Comparison of ENCODE assay signal across 23 mouse cellular contexts in the genomic region with DNA sequence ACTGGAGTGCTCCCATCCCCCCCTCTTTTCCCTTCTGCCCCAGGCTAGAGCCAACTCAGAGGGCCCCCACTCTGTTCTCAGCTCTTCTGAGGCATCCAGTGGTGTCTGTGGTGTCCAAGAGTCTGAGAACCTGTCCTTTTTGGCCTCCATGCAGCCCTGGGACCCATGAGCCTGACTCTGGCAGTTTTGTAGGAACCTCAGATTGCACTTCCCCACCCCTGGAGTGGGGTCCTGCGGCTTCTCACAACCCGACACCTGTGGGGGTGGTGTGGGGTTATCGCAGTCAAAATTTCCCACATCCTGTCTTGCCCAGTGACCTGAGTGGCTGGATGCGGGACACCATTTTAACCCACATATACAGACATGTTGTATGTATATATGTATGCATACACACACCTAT. TPM values are rescaled to one million over a fixed set of nuclear protein-coding genes. Genes with fewer than 3 reads are reported as not detected.
DNase-seq lines count a peak whose midpoint lies in the region; ATAC-seq and TF ChIP-seq lines count a peak whose summit lies in the region.
"Had no signal": no experiment of that assay in that cellular context is flagged by ENCODE, and none has a peak within 500 bp of the region (broad histone marks: within the 10 kb centered on the region; RNA-seq: fewer than 3 reads in every experiment).

No protein-coding gene starts in this region.

- TF ChIP-seq EP300 in stomach, postnatal 0 days (optimal IDR thresholded peaks at IDR 0.05): no peak

- H3K36me3 ChIP-seq in midbrain, embryonic 10.5 days: no peaks in the 10 kb centered on the region
- no peaks in the 10 kb centered on the region for H3K36me3 ChIP-seq in midbrain, embryonic 11.5 days (ENCODE audit: control insufficient read depth, insufficient read depth, low read length)
- no peaks in the 10 kb centered on the region for H3K36me3 ChIP-seq in stomach, postnatal 0 days (ENCODE audit: control insufficient read depth, insufficient read depth, low read length)
- no peaks in the 10 kb centered on the region for H3K36me3 ChIP-seq in liver, embryonic 12.5 days
- H3K36me3 ChIP-seq: embryonic facial prominence, embryonic 13.5 days; forebrain, embryonic 12.5 days; heart, embryonic 13.5 days; hindbrain, embryonic 12.5 days had no signal

- no peak for TF ChIP-seq CTCF in stomach, postnatal 0 days (IDR thresholded peaks at IDR 0.05; ENCODE audit: low read depth)

- H3K4me3 ChIP-seq in midbrain, embryonic 10.5 days: no peak overlapping the region
- H3K4me3 ChIP-seq in midbrain, embryonic 11.5 days (ENCODE audit: low read depth, low read length): no peak overlapping the region
- H3K4me3 ChIP-seq in stomach, postnatal 0 days (ENCODE audit: low read depth, low read length): no peak overlapping the region
- no peak overlapping the region for H3K4me3 ChIP-seq in liver, embryonic 12.5 days
- H3K4me3 ChIP-seq: embryonic facial prominence, embryonic 13.5 days; forebrain, embryonic 12.5 days; heart, embryonic 13.5 days; hindbrain, embryonic 12.5 days had no signal

- 0 out of 2 replicates have a peak, but pooled peaks cover under 1% of the 10 kb centered on the region for H3K4me1 ChIP-seq in midbrain, embryonic 10.5 days
- H3K4me1 ChIP-seq in midbrain, embryonic 11.5 days (ENCODE audit: control insufficient read depth, insufficient read depth, low read length): no peaks in the 10 kb centered on the region
- H3K4me1 ChIP-seq in stomach, postnatal 0 days (replicated peaks; ENCODE audit: control insufficient read depth, insufficient read depth): no peaks in the 10 kb centered on the region; the same call in 1 of the 2 replicates
- peaks cover 2% of the 10 kb centered on the region; the same call in 1 of the 2 replicates for H3K4me1 ChIP-seq in liver, embryonic 12.5 days
- H3K4me1 ChIP-seq: forebrain, embryonic 12.5 days; hindbrain, embryonic 12.5 days had no signal

- no peak overlapping the region for H3K4me2 ChIP-seq in midbrain, embryonic 11.5 days
- no peak overlapping the region for H3K4me2 ChIP-seq in stomach, postnatal 0 days (replicated peaks; ENCODE audit: low read depth)
- H3K4me2 ChIP-seq in liver, embryonic 12.5 days: no peak overlapping the region
- H3K4me2 ChIP-seq: embryonic facial prominence, embryonic 13.5 days; forebrain, embryonic 12.5 days; heart, embryonic 13.5 days; hindbrain, embryonic 12.5 days had no signal

- no peak for DNase-seq in midbrain, embryonic 10.5 days (ENCODE audit: low spot score)
- DNase-seq in midbrain, embryonic 11.5 days (ENCODE audit: low spot score, missing footprints): no peak
- DNase-seq in thymus, postnatal 14 days: peak; percentile 29
- no peak for DNase-seq in thymus, adult 18-20 months
- no peak for DNase-seq in stomach, postnatal 0 days (ENCODE audit: low spot score)
- DNase-seq: adrenal gland, adult 8-10 months; cerebellum, adult 11 months; cerebellum, adult 8-10 months; gastrocnemius, postnatal 10 days; heart, postnatal 36 days had no signal

- WGBS in midbrain, embryonic 10.5 days: 94% methylated on average over 4 of the region's 4 CpGs
- 86% methylated on average over 4 of the region's 4 CpGs for WGBS in midbrain, embryonic 11.5 days
- WGBS in stomach, postnatal 0 days: 91% methylated on average over 4 of the region's 4 CpGs
- WGBS in liver, embryonic 12.5 days (ENCODE audit: insufficient replicate concordance): 43% methylated on average over 4 of the region's 4 CpGs

- no peaks in the 10 kb centered on the region for H3K27me3 ChIP-seq in midbrain, embryonic 10.5 days (ENCODE audit: low read depth, poor library complexity, severe bottlenecking)
- H3K27me3 ChIP-seq in midbrain, embryonic 11.5 days (ENCODE audit: control insufficient read depth, insufficient read depth, low read length): no peaks in the 10 kb centered on the region
- no peaks in the 10 kb centered on the region for H3K27me3 ChIP-seq in stomach, postnatal 0 days (ENCODE audit: control insufficient read depth, insufficient read depth, low read length)
- no peaks in the 10 kb centered on the region for H3K27me3 ChIP-seq in liver, embryonic 12.5 days (replicated peaks)
- H3K27me3 ChIP-seq: CH12.LX; embryonic facial prominence, embryonic 13.5 days; forebrain, embryonic 12.5 days; heart, embryonic 13.5 days; hindbrain, embryonic 12.5 days; Patski had no signal

- H3K9ac ChIP-seq in midbrain, embryonic 11.5 days (ENCODE audit: low read length): no peak overlapping the region
- H3K9ac ChIP-seq in stomach, postnatal 0 days (ENCODE audit: low read length): no peak overlapping the region
- H3K9ac ChIP-seq in liver, embryonic 12.5 days: no peak overlapping the region
- H3K9ac ChIP-seq: embryonic facial prominence, embryonic 13.5 days; forebrain, embryonic 12.5 days; heart, embryonic 13.5 days; hindbrain, embryonic 12.5 days had no signal

- no peak for ATAC-seq in midbrain, embryonic 11.5 days (ENCODE audit: low FRiP score)
- ATAC-seq in common myeloid progenitor, adult 5-6 weeks (replicated peaks; ENCODE audit: low read depth, poor library complexity, severe bottlenecking): peak; percentile 42
- ATAC-seq in megakaryocyte, adult 5-6 weeks (ENCODE audit: poor library complexity, severe bottlenecking): peak; percentile 35; the same call in 1 of the 2 replicates
- ATAC-seq in stomach, postnatal 0 days (ENCODE audit: low FRiP score, low TSS enrichment): no peak
- no peak for ATAC-seq in liver, embryonic 12.5 days
- ATAC-seq: forebrain, embryonic 16.5 days; hindbrain, postnatal 0 days; Patski had no signal

- 0 out of 2 replicates have a peak overlapping the region, but pooled peaks have one; percentile 13 for H3K27ac ChIP-seq in midbrain, embryonic 10.5 days (replicated peaks)
- H3K27ac ChIP-seq in midbrain, embryonic 11.5 days (ENCODE audit: low read depth, low read length): no peak overlapping the region
- H3K27ac ChIP-seq in stomach, postnatal 0 days (replicated peaks): no peak overlapping the region
- H3K27ac ChIP-seq in liver, embryonic 12.5 days: no peak overlapping the region
- H3K27ac ChIP-seq: embryonic facial prominence, embryonic 13.5 days; forebrain, embryonic 12.5 days; heart, embryonic 13.5 days; hindbrain, embryonic 12.5 days; hindbrain, postnatal 0 days had no signal

- no peaks in the 10 kb centered on the region for H3K9me3 ChIP-seq in midbrain, embryonic 10.5 days (replicated peaks)
- no peaks in the 10 kb centered on the region for H3K9me3 ChIP-seq in midbrain, embryonic 11.5 days (ENCODE audit: control insufficient read depth, low read length)
- H3K9me3 ChIP-seq in stomach, postnatal 0 days (ENCODE audit: control insufficient read depth, low read length): no peaks in the 10 kb centered on the region
- H3K9me3 ChIP-seq in liver, embryonic 12.5 days (replicated peaks): no peaks in the 10 kb centered on the region
- H3K9me3 ChIP-seq: embryonic facial prominence, embryonic 13.5 days; forebrain, embryonic 12.5 days; heart, embryonic 13.5 days; hindbrain, embryonic 12.5 days had no signal

RNA-seq across cellular contexts. Expression of gene Selenop, which starts 4.1 kb away (rescaled TPM):
- polyA plus RNA-seq in midbrain, embryonic 10.5 days (2016; fragmentation: Nextera tagmentation; extraction: Ambion mirVana): 53.5 and 61.5 TPM in 2 replicates
- polyA plus RNA-seq in midbrain, embryonic 11.5 days (2014; fragmentation: Nextera tagmentation; extraction: Ambion mirVana): 81.0 and 95.7 TPM in 2 replicates
- 103 and 104 TPM in 2 replicates for total RNA-seq in common myeloid progenitor, adult 5-6 weeks (2017)
- total RNA-seq in megakaryocyte, adult 5-6 weeks (2015): 413 and 446 TPM in 2 replicates
- 238 and 252 TPM in 2 replicates for total RNA-seq in megakaryocyte, adult 5-6 weeks (2017)
- polyA plus RNA-seq in stomach, postnatal 0 days (2015; fragmentation: Nextera tagmentation; extraction: Ambion mirVana): 512 and 595 TPM in 2 replicates
- 231 and 245 TPM in 2 replicates for polyA plus RNA-seq in liver, embryonic 12.5 days (2016; fragmentation: Nextera tagmentation; extraction: Ambion mirVana)

RNA-seq across cellular contexts. Expression of gene Ccdc152, which starts 39.0 kb away (rescaled TPM):
- not detected in 2 replicates for polyA plus RNA-seq in midbrain, embryonic 10.5 days (2016; fragmentation: Nextera tagmentation; extraction: Ambion mirVana)
- polyA plus RNA-seq in midbrain, embryonic 11.5 days (2014; fragmentation: Nextera tagmentation; extraction: Ambion mirVana): 0.16 TPM in 1 of 2 replicates, not detected in the other
- 0.91 and 1.1 TPM in 2 replicates for total RNA-seq in common myeloid progenitor, adult 5-6 weeks (2017)
- not detected in 2 replicates for total RNA-seq in megakaryocyte, adult 5-6 weeks (2015)
- total RNA-seq in megakaryocyte, adult 5-6 weeks (2017): 0.28 and 0.33 TPM in 2 replicates
- polyA plus RNA-seq in stomach, postnatal 0 days (2015; fragmentation: Nextera tagmentation; extraction: Ambion mirVana): 0.79 and 0.82 TPM in 2 replicates
- 0.11 and 0.32 TPM in 2 replicates for polyA plus RNA-seq in liver, embryonic 12.5 days (2016; fragmentation: Nextera tagmentation; extraction: Ambion mirVana)
- total RNA-seq: adrenal gland, adult 8-10 months; gastrocnemius, postnatal 10 days; gastrocnemius, postnatal 4 days; heart, postnatal 36 days; hindbrain, postnatal 0 days had no signal
- polyA plus RNA-seq: C2C12; embryonic facial prominence, embryonic 13.5 days; forebrain, embryonic 16.5 days; hindbrain, embryonic 12.5 days had no signal

Comparison
In these comparisons a context has a peak if more than half of its experiments do, and no peak if none do; other contexts are left out.
1. ATAC-seq: peak in common myeloid progenitor, adult 5-6 weeks (single experiment) and megakaryocyte, adult 5-6 weeks (single experiment); none in midbrain, embryonic 11.5 days (single experiment), stomach, postnatal 0 days (single experiment) and liver, embryonic 12.5 days (single experiment).